Mouse (Mus musculus) forebrain, postnatal 0 days (tissue): ENCODE measurements around the gene Pik3cd. TPM values are rescaled to one million over a fixed set of nuclear protein-coding genes. Genes with fewer than 3 reads are reported as not detected.

ENCODE experiments used
- ATAC-seq: fragments of 200-750 bp; cut with Nextera tagmentation; 2 replicates; pipeline ENCODE4 v1.8.0; 2017; ENCODE audit warnings: mild to moderate bottlenecking, moderate library complexity
- DNase-seq: peaks from one replicate; pipeline ENCODE4 v3.0.0-alpha.2; 2015
- H3K27ac ChIP-seq: fragments of 300-500 bp; sonication (generic); 2 replicates; pipeline ENCODE4 v1.5.1; 2014; ENCODE audit warnings: low read depth, mild to moderate bottlenecking, antibody characterized with exemption, low read length, moderate library complexity, mixed read lengths
- H3K27me3 ChIP-seq: fragments of 300-500 bp; sonication (generic); 2 replicates; pipeline ENCODE4 v1.6.1; 2014; ENCODE audit warnings: mild to moderate bottlenecking, low read length, mixed read lengths; ENCODE audit not compliant: insufficient read depth
- H3K36me3 ChIP-seq: fragments of 300-500 bp; sonication (generic); 2 replicates; pipeline ENCODE4 v1.6.1; 2014; ENCODE audit warnings: mild to moderate bottlenecking, moderate library complexity; ENCODE audit not compliant: insufficient read depth
- H3K4me1 ChIP-seq: fragments of 300-500 bp; sonication (generic); 2 replicates; pipeline ENCODE4 v1.6.1; 2014; ENCODE audit warnings: antibody characterized with exemption; ENCODE audit not compliant: insufficient read depth
- H3K4me2 ChIP-seq: fragments of 300-500 bp; sonication (generic); 2 replicates; pipeline ENCODE4 v1.6.1; 2014; ENCODE audit warnings: low read depth, mild to moderate bottlenecking, moderate library complexity
- H3K4me3 ChIP-seq: fragments of 300-500 bp; sonication (generic); 2 replicates; pipeline ENCODE4 v1.5.1; 2014; ENCODE audit warnings: low read depth, low read length, mixed read lengths
- H3K9ac ChIP-seq: fragments of 300-500 bp; sonication (generic); 2 replicates; pipeline ENCODE4 v1.6.1; 2014; ENCODE audit warnings: mild to moderate bottlenecking
- H3K9me3 ChIP-seq: fragments of 300-500 bp; sonication (generic); 2 replicates; pipeline ENCODE4 v1.6.1; 2016; ENCODE audit warnings: low read length
- CTCF ChIP-seq: sonication (generic); IDR thresholded peaks from 2 replicates; pipeline ENCODE4 v1.5.1; 2016; ENCODE audit warnings: antibody characterized with exemption, control low read depth, low read depth
- WGBS: fragments of 180-500 bp; shearing (Covaris S2); extraction: QIAGEN DNeasy Blood & Tissue Kit; methylation state at CpG from one replicate; pipeline ENCODE4 v1.1.7; 2014; 5-methylcytosine and 5-hydroxymethylcytosine counted together
- polyA plus RNA-seq: library from polyadenylated mRNA; unstranded; fragments of >200 nt; fragmentation: Nextera tagmentation; extraction: Ambion mirVana; gene quantifications from 2 replicates; pipeline ENCODE4 v1.2.1, GENCODE M21; 2015
- total RNA-seq: library from RNA; depleted of rRNA; stranded (reverse); fragments of >200 nt; gene quantifications from 2 replicates; pipeline ENCODE4 v1.2.3, GENCODE M21; 2014

The Pik3cd gene
- total and polyA plus RNA-seq, 2 experiments from 2014 or later: 11.7 to 17.0 TPM

GRCm38 (mm10) chr4:149733748-149734147 is 31.4 kb upstream of the Pik3cd start:
- Histone ChIP-seq H3K27ac (peak overlapping the region; percentile 40; the same call in 1 of the 2 replicates), H3K4me3 (no peak overlapping the region), H3K4me2 (peak overlapping the region; percentile 9; the same call in 1 of the 2 replicates), H3K36me3 (peaks cover 23% of the 10 kb centered on the region), H3K9me3 (no peaks in the 10 kb centered on the region), H3K27me3 (no peaks in the 10 kb centered on the region), H3K9ac (no peak overlapping the region), H3K4me1 (peaks cover 26% of the 10 kb centered on the region)
- no peak for ATAC-seq
- TF ChIP-seq CTCF: no peak
- WGBS: 36% methylated on average over 6 of the region's 6 CpGs
- peak; percentile 47 for DNase-seq

- H3K4me2 ChIP-seq: no peak overlapping the region
- H3K4me1 ChIP-seq: peaks cover 26% of the 10 kb centered on the region
- H3K36me3 ChIP-seq: peaks cover 30% of the 10 kb centered on the region
- no peak overlapping the region for H3K9ac ChIP-seq
- no peaks in the 10 kb centered on the region for H3K27me3 ChIP-seq
- no peak overlapping the region for H3K4me3 ChIP-seq
- TF ChIP-seq CTCF: no peak
- no peak for DNase-seq
- 78% methylated on average over 10 of the region's 10 CpGs for WGBS
- H3K9me3 ChIP-seq: no peaks in the 10 kb centered on the region
- no peak for ATAC-seq
- H3K27ac ChIP-seq: no peak overlapping the region
Observed at GRCm38 (mm10) chr4:149732800-149733199, 30.4 kb upstream of the Pik3cd start.

- Histone ChIP-seq H3K4me3 (no peak overlapping the region), H3K4me2 (no peak overlapping the region), H3K27ac (no peak overlapping the region), H3K27me3 (no peaks in the 10 kb centered on the region), H3K4me1 (peaks cover 26% of the 10 kb centered on the region), H3K9ac (no peak overlapping the region), H3K9me3 (no peaks in the 10 kb centered on the region), H3K36me3 (peaks cover 35% of the 10 kb centered on the region)
- no peak for TF ChIP-seq CTCF
- DNase-seq (no peak), ATAC-seq (no peak)
- WGBS: 85% methylated on average over 3 of the region's 3 CpGs
Observed at GRCm38 (mm10) chr4:149732313-149732712, 29.9 kb upstream of the Pik3cd start.

GRCm38 (mm10) chr4:149730827-149731226 is 28.5 kb upstream of the Pik3cd start:
- Histone ChIP-seq H3K9ac (no peak overlapping the region), H3K4me2 (no peak overlapping the region), H3K27ac (no peak overlapping the region), H3K9me3 (no peaks in the 10 kb centered on the region), H3K36me3 (peaks cover 49% of the 10 kb centered on the region), H3K4me3 (no peak overlapping the region), H3K4me1 (peaks cover 21% of the 10 kb centered on the region), H3K27me3 (no peaks in the 10 kb centered on the region)
- TF ChIP-seq CTCF: no peak
- no peak for ATAC-seq
- WGBS: 85% methylated on average over 7 of the region's 7 CpGs
- no peak for DNase-seq

GRCm38 (mm10) chr4:149728810-149729209 is 26.4 kb upstream of the Pik3cd start:
- no peaks in the 10 kb centered on the region for H3K27me3 ChIP-seq
- H3K4me2 ChIP-seq: no peak overlapping the region
- no peak overlapping the region for H3K27ac ChIP-seq
- H3K9me3 ChIP-seq: no peaks in the 10 kb centered on the region
- H3K4me3 ChIP-seq: no peak overlapping the region
- ATAC-seq (no peak), DNase-seq (no peak)
- no peak overlapping the region for H3K9ac ChIP-seq
- no peak for TF ChIP-seq CTCF
- 81% methylated on average over 8 of the region's 8 CpGs for WGBS
- H3K36me3 ChIP-seq: peaks cover 57% of the 10 kb centered on the region
- peaks cover 8% of the 10 kb centered on the region for H3K4me1 ChIP-seq

- DNase-seq (no peak), ATAC-seq (no peak)
- 98% methylated on average over 5 of the region's 5 CpGs for WGBS
- Histone ChIP-seq H3K9ac (no peak overlapping the region), H3K36me3 (peaks cover 62% of the 10 kb centered on the region), H3K4me2 (no peak overlapping the region), H3K9me3 (no peaks in the 10 kb centered on the region), H3K27me3 (no peaks in the 10 kb centered on the region), H3K27ac (no peak overlapping the region), H3K4me3 (no peak overlapping the region), H3K4me1 (0 out of 2 replicates have a peak, but pooled peaks cover 2% of the 10 kb centered on the region)
- TF ChIP-seq CTCF: no peak
Observed at GRCm38 (mm10) chr4:149727636-149728035, 25.3 kb upstream of the Pik3cd start.

GRCm38 (mm10) chr4:149725661-149726350 is 23.4 kb upstream of the Pik3cd start:
- peak; percentile 69 for TF ChIP-seq CTCF
- Histone ChIP-seq H3K4me3 (no peak overlapping the region), H3K9ac (no peak overlapping the region), H3K4me1 (0 out of 2 replicates have a peak, but pooled peaks cover 2% of the 10 kb centered on the region), H3K9me3 (no peaks in the 10 kb centered on the region), H3K4me2 (no peak overlapping the region), H3K27ac (no peak overlapping the region), H3K27me3 (no peaks in the 10 kb centered on the region), H3K36me3 (peaks cover 62% of the 10 kb centered on the region)
- WGBS: 69% methylated on average over 15 of the region's 15 CpGs
- ATAC-seq: peak; percentile 50
- DNase-seq: peak; percentile 73
